Mouse (Mus musculus) C2C12 (cell line): ENCODE results near the gene Nck1.

Experiments
- CEBPB ChIP-seq: IDR thresholded peaks from one replicate; pipeline ENCODE4 v1.6.1; 2011; ENCODE audit warnings: low read depth, mild to moderate bottlenecking, control low read depth, moderate library complexity
- CTCF ChIP-seq: IDR thresholded peaks from one replicate; pipeline ENCODE4 v1.5.1; 2011; ENCODE audit not compliant: control insufficient read depth, insufficient read depth, insufficient read length
- FOSL1 ChIP-seq: IDR thresholded peaks from one replicate; pipeline ENCODE4 v1.8.0; 2011; ENCODE audit warnings: mild to moderate bottlenecking, low read length; ENCODE audit not compliant: poor library complexity, insufficient read depth, severe bottlenecking
- MYOD1 ChIP-seq: IDR thresholded peaks from one replicate; pipeline ENCODE4 v1.6.1; 2011; ENCODE audit warnings: low read depth; ENCODE audit not compliant: control insufficient read depth, insufficient read length
- MYOG ChIP-seq: IDR thresholded peaks from one replicate; pipeline ENCODE4 v1.6.1; 2011; ENCODE audit not compliant: control insufficient read depth, insufficient read length; ENCODE audit errors: extremely low read depth
- USF1 ChIP-seq: IDR thresholded peaks from one replicate; pipeline ENCODE4 v1.6.1; 2011; ENCODE audit warnings: low read depth, mild to moderate bottlenecking, control low read depth, moderate library complexity

DNA sequence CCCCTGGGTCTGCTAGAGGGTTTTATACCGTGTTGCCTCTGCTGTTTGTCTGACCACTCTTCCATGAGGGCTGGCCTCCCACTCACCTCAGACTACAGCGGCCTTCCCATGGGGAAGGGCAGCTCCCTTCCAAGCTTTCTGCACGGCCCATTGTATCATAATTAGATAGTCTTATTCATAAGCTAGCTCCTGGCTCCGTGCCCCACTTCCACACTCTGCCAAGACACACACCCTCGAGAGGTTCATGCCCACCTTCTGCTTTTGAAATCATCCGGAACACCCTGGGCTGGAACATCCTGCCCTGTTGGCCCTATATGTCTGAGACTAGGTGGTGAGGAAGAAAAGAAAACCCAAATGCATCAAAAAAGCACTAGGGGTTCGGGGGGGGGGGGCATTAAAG lies 78.3 kb downstream of the Nck1 start:
- TF ChIP-seq MYOD1 (no peak), CTCF (no peak), FOSL1 (no peak), USF1 (no peak), MYOG (no peak), CEBPB (no peak)
